Mouse (Mus musculus) forebrain, embryonic 15.5 days (tissue): Measurements from ENCODE around the gene Gm47959. TPM values are rescaled to one million over a fixed set of nuclear protein-coding genes. Genes with fewer than 3 reads are reported as not detected.

ENCODE experiments used
- ATAC-seq: fragments of 200-750 bp; cut with Nextera tagmentation; replicated peaks from 2 replicates; pipeline ENCODE4 v1.8.0; 2017; ENCODE audit warnings: mild to moderate bottlenecking, moderate TSS enrichment, moderate library complexity
- H3K27ac ChIP-seq: fragments of 300-500 bp; sonication (generic); replicated peaks from 2 replicates; pipeline ENCODE4 v1.5.1; 2015; ENCODE audit warnings: mild to moderate bottlenecking, inconsistent platforms
- H3K27me3 ChIP-seq: fragments of 300-500 bp; sonication (generic); 2 replicates; pipeline ENCODE4 v1.6.1; 2015; ENCODE audit warnings: inconsistent platforms
- H3K36me3 ChIP-seq: fragments of 300-500 bp; sonication (generic); 2 replicates; pipeline ENCODE4 v1.6.1; 2015; ENCODE audit warnings: mild to moderate bottlenecking, inconsistent platforms
- H3K4me1 ChIP-seq: fragments of 300-500 bp; sonication (generic); 2 replicates; pipeline ENCODE4 v1.6.1; 2015; ENCODE audit warnings: inconsistent platforms
- H3K4me2 ChIP-seq: fragments of 300-500 bp; sonication (generic); replicated peaks from 2 replicates; pipeline ENCODE4 v1.6.1; 2015; ENCODE audit warnings: mild to moderate bottlenecking, inconsistent platforms
- H3K4me3 ChIP-seq: fragments of 300-500 bp; sonication (generic); 2 replicates; pipeline ENCODE4 v1.5.1; 2015; ENCODE audit warnings: mild to moderate bottlenecking, inconsistent platforms
- H3K9ac ChIP-seq: fragments of 300-500 bp; sonication (generic); replicated peaks from 2 replicates; pipeline ENCODE4 v1.6.1; 2015; ENCODE audit warnings: mild to moderate bottlenecking, inconsistent platforms
- H3K9me3 ChIP-seq: fragments of 300-500 bp; sonication (generic); 2 replicates; pipeline ENCODE4 v1.6.1; 2016; ENCODE audit warnings: inconsistent platforms
- WGBS: fragments of 180-500 bp; shearing (Covaris S2); methylation state at CpG from one replicate; pipeline ENCODE4 v1.1.7; 2015; ENCODE audit warnings: mixed read lengths; 5-methylcytosine and 5-hydroxymethylcytosine counted together
- polyA plus RNA-seq: library from polyadenylated mRNA; unstranded; fragments of >200 nt; fragmentation: Nextera tagmentation; extraction: Ambion mirVana; gene quantifications from 2 replicates; pipeline ENCODE4 v1.2.1, GENCODE M21; 2015

Gm47959 gene
- polyA plus RNA-seq, 1 experiment from 2014 or later, result not detected

- peak within 1 kb of the TSS; percentile 83 for H3K4me2 ChIP-seq
- H3K9ac ChIP-seq, result peak within 1 kb of the TSS; percentile 47
- under 1% methylated on average over 25 of the region's 25 CpGs for WGBS
- H3K4me3 ChIP-seq, result peak within 1 kb of the TSS; percentile 50
- H3K36me3 ChIP-seq, result no peaks in the 10 kb centered on the region
- no peaks in the 10 kb centered on the region for H3K9me3 ChIP-seq
- no peaks in the 10 kb centered on the region for H3K27me3 ChIP-seq
- H3K27ac ChIP-seq, result 0 out of 2 replicates have a peak within 1 kb of the TSS, but pooled peaks have one; percentile 34
- ATAC-seq, result peak; percentile 96
- peaks cover 11% of the 10 kb centered on the region for H3K4me1 ChIP-seq
These were observed 37.8 kb downstream of the Gm47959 start, which contains the start of gene Slc19a3 for GRCm38 (mm10) chr1:83038109-83038672. Gene Slc19a3, minus strand, starts transcription at chr1:83038448.

GRCm38 (mm10) chr1:83039080-83039479 is 38.7 kb downstream of the Gm47959 start:
- 74% methylated on average over 4 of the region's 4 CpGs for WGBS
- no peak for ATAC-seq
- no peaks in the 10 kb centered on the region for H3K27me3 ChIP-seq

GRCm38 (mm10) chr1:83042380-83042779 is 42.0 kb downstream of the Gm47959 start, which contains the start of gene Krtap28-10:
Gene Krtap28-10, minus strand, starts transcription at chr1:83042480.
- ATAC-seq, result no peak
- Histone ChIP-seq H3K4me2 (no peak within 1 kb of the TSS), H3K4me3 (no peak within 1 kb of the TSS), H3K36me3 (no peaks in the 10 kb centered on the region), H3K4me1 (peaks cover 11% of the 10 kb centered on the region), H3K27ac (no peak within 1 kb of the TSS), H3K9ac (no peak within 1 kb of the TSS), H3K27me3 (no peaks in the 10 kb centered on the region), H3K9me3 (no peaks in the 10 kb centered on the region)
- 95% methylated on average over 2 of the region's 2 CpGs for WGBS

More at GRCm38 (mm10) chr1:83039080-83039479, 38.7 kb downstream of the Gm47959 start:
- peaks cover 11% of the 10 kb centered on the region for H3K4me1 ChIP-seq
- H3K9me3 ChIP-seq, result no peaks in the 10 kb centered on the region
- no peak overlapping the region for H3K4me3 ChIP-seq
- H3K36me3 ChIP-seq, result no peaks in the 10 kb centered on the region
- no peak overlapping the region for H3K4me2 ChIP-seq
- H3K9ac ChIP-seq, result no peak overlapping the region
- no peak overlapping the region for H3K27ac ChIP-seq

GRCm38 (mm10) chr1:83044882-83045427 is 44.6 kb downstream of the Gm47959 start, which contains the start of gene Gm47969:
Gene Gm47969, plus strand, starts transcription at chr1:83044932.
- WGBS, result 85% methylated on average over 5 of the region's 5 CpGs
- no peak for ATAC-seq
- no peaks in the 10 kb centered on the region for H3K4me1 ChIP-seq

More at GRCm38 (mm10) chr1:83044882-83045427, 44.6 kb downstream of the Gm47959 start, which contains the start of gene Gm47969:
- Histone ChIP-seq H3K27ac (no peak within 1 kb of the TSS), H3K27me3 (no peaks in the 10 kb centered on the region), H3K4me3 (no peak within 1 kb of the TSS), H3K4me2 (no peak within 1 kb of the TSS), H3K36me3 (no peaks in the 10 kb centered on the region), H3K9ac (no peak within 1 kb of the TSS), H3K9me3 (no peaks in the 10 kb centered on the region)

Other genes starting within 250 kb of the Gm47959 start
- not detected in 2 replicates for gene Tm4sf20, start 232.1 kb upstream of the Gm47959 start, polyA plus RNA-seq
- not detected in 2 replicates for gene Gm47791, start 229.3 kb upstream of the Gm47959 start, polyA plus RNA-seq
- gene Agfg1, start 161.1 kb upstream of the Gm47959 start, polyA plus RNA-seq, result 34.6 and 36.8 TPM in 2 replicates
- gene A030005L19Rik, start 87.2 kb upstream of the Gm47959 start, polyA plus RNA-seq, result not detected in 2 replicates
- not detected in 2 replicates for gene A030014E15Rik, start 75.6 kb upstream of the Gm47959 start, polyA plus RNA-seq
- not detected in 2 replicates for gene Gm6217, start 69.1 kb upstream of the Gm47959 start, polyA plus RNA-seq
- not detected in 2 replicates for gene A030003K21Rik, start 57.2 kb upstream of the Gm47959 start, polyA plus RNA-seq
- not detected in 2 replicates for gene Gm7544, start 44.5 kb upstream of the Gm47959 start, polyA plus RNA-seq
- not detected in 2 replicates for gene Gm47955, start 40.3 kb upstream of the Gm47959 start, polyA plus RNA-seq
- gene Slc19a3, start 37.9 kb downstream of the Gm47959 start, polyA plus RNA-seq, result 0.55 and 0.81 TPM in 2 replicates
- not detected in 2 replicates for gene Krtap28-10, start 41.9 kb downstream of the Gm47959 start, polyA plus RNA-seq
- not detected in 2 replicates for gene Gm47969, start 44.4 kb downstream of the Gm47959 start, polyA plus RNA-seq
- not detected in 2 replicates for gene A030005K14Rik, start 58.8 kb downstream of the Gm47959 start, polyA plus RNA-seq
- gene Krtap28-13, start 60.4 kb downstream of the Gm47959 start, polyA plus RNA-seq, result not detected in 2 replicates
- not detected in 2 replicates for gene Ccl20, start 116.2 kb downstream of the Gm47959 start, polyA plus RNA-seq
- 0.36 and 1.2 TPM in 2 replicates for gene Daw1, start 159.2 kb downstream of the Gm47959 start, polyA plus RNA-seq